Mouse (Mus musculus) fat pad, adult 2 months (tissue): ENCODE measurements at regions not wholly inside any gene's neighbourhood (a gene's known extent, or its start where the extent isn't known, plus 50 kb on each side); places are given as distances from the start of the nearest gene placed in this dataset.

Source experiments
- DNase-seq: peaks from one replicate; pipeline ENCODE4 v3.0.0-alpha.2; 2011; ENCODE audit warnings: low read depth, low spot score; ENCODE audit errors: extremely low read depth

DNA sequence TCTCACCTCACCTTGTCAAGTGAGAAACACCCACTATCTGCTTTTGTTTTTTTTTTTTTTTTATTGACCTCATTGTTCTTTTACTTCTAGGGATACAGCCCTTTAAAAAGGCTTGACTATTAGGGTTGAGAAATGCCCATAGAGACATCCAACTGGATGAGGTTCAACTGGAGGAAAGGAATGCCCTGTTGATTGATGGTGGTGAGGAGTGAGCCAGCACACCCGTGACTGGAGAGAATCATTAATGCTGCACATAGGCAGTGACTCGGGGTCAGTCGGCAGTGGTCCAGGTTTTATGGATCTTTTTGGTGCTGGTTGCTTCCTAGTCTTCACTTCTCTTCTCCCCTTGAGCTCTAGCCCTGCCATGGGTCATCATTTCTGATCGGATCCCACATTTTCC lies 82.9 kb upstream of the Cryz start:
- peak; percentile 16 for DNase-seq

DNA sequence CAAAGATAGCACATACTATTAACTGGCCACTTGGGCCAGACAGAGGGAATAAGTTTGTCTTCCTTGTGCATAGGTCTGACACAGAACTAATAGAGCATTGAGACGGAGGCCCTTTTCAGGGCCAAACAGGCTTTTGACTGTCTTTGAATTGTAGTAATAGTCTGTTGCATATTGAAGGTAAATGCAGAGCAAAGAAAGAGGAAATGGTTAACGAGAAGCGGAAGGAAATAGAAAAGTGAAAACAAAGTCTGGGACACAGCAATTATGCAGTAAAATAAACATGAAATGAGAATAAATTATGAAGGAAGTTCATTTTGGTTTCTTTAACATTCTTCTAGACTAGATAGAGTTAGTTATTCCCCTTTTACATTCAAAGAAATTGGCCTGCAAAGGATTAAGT lies 86.4 kb upstream of the Cryz start:
- no peak for DNase-seq

DNA sequence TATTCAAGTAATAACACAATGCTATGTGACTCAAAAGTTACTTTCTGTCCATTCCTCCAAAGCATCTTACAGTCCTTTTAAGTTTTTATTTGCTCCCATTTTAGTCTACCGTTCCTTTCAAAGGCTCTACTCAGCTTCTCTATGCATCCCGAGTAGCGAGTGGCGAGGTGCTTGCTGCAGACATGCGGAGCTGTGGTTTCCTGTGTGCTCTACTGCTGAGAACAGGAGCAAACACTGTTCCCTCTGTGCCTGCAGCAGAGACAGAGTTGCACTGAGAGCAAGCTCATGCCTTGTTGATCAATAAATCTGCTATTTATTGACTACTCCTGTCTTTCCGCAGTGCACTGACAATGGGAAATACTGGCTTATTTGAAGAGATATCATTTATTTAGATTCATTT lies 87.1 kb upstream of the Cryz start:
- no peak for DNase-seq

DNA sequence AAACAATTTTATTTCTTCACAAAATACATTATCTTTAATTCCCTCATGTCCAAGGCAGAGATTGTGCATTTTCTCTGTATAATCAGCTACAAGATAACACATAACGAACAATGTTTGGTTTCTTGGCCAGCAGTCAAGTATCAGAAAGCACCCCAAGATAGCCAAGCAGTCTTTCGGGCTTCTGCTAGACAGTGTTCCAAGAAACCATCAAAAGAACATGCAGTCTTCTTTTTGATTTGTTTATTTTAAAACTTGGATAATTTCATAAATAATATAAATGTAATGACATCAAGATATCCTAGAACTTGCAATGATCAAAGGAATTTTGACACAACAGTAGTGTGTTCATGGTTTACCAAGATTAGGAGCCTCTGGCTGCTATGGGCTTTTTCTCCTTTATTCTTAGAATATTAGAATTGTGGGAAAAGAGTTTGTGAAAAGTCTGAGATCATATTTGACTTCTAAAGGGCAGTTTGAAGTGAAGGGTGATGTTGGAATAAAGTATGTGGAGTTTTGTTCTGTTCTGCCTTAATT lies 103.1 kb upstream of the Cryz start:
- DNase-seq = no peak

DNA sequence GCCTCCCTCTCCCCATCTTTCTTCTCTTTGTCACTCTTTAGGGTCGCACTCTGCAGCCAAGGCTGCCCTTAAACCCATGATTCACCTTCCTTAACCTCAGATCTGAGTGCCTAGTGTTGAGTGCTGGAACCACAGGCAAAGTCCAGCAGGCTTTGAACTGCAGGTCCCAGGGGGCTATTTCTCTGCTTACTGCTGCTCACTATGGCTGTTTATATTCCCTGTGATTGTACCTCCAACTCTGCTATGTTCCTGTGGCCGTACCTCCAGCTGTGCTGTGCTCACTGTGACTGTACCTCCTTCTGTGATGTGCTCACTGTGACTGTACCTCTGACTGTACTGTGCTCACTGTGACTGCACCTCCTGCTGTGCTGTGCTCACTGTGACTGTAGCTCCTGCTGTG lies 124.1 kb upstream of the Cryz start:
- no peak for DNase-seq

DNA sequence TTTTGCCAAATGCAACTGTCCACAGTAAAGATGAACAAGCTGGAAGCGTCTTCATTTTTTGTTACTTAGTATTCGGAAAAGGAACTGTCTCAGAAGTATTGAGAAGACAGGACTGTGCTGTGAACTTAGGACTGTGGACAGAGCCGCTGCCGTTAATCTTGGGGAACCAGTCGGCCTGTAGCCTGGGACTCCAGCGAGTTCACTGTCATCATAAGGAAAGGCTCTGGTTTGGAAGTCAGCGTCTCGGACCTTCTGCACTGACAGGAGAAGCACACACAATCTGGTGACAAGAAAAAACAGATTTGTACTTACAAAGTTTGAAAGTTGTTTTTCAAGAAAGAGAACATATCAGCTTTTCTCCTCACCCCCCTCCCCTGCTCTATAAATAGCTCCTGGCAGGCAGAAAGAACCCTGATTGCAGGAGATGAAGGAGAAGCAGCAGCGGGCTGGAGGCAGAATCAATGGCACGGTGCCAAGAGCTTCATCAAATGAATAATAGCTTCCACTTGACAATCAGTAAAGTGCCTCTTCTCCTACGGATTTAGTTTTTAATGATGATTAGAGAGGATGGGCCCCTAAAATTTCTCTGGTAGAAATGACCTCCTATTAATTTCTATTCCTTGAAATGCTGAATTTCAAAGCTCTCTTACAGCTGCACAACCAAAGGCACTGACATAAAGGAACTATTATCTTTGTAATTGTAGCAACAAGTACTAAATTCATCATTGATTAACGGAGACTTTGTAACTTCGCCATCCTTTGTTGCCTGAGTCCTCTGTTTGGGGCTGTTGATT lies 128.7 kb upstream of the Cryz start:
- DNase-seq = no peak

DNA sequence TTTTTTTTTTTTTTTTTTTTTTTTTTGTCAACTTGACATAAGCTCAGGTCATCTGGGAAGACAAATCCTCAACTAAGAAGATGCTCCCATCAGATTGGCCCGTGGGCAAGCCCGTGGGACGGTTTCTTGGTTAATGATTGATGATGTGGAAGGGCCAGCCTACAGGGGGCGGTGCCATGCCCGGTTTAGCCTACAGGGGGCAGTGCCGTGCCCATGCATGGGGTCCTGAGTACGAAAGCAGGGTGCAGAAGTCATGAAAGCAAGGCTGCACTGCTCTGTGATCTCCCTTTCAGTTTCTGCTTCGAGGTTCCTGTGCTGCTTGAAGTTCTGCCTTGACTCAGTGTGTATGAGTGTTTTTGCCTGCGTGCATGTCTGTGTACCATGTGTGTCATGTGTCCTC lies 127.7 kb upstream of the Lhx8 start:
- DNase-seq = no peak

DNA sequence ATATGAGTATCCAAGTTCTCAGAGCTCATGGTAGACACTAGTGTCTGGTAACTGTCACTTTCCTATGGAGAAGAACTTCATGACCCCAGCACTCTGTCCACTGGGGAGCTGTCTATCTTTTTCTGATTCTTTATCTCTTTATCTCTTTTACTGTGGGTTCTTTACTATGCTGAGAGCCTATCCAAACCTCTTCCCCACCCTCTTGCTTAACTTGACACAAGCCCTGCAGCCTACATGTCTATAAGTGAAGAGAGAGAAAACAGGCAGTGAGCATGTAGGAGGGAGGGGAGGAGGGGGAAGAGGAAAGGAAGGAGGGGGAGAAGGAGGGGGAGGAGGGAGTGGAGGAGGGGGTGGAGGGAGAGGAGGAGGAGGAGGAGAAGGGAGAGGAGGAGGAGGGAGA lies 122.6 kb upstream of the Lhx8 start:
- DNase-seq = no peak

DNA sequence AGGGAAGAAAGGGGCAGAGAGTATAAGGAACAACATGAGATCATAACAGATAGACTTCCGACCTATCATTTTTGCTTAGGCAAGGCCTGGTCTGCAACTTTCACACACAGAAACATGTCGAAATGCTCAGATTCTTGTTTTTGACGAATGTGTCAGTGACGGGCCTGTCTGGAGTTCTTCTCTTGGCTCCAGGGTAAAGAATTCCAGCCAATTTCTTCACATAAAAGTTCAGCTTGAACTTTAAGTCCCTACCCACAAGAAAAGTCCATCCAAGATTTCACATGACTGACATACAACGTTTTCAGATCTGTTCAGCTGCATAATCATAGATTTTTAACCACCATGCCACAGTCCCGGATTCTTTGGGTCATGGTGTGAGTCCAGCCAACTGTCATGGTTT lies 122.1 kb upstream of the Lhx8 start:
- peak; percentile 58 for DNase-seq

DNA sequence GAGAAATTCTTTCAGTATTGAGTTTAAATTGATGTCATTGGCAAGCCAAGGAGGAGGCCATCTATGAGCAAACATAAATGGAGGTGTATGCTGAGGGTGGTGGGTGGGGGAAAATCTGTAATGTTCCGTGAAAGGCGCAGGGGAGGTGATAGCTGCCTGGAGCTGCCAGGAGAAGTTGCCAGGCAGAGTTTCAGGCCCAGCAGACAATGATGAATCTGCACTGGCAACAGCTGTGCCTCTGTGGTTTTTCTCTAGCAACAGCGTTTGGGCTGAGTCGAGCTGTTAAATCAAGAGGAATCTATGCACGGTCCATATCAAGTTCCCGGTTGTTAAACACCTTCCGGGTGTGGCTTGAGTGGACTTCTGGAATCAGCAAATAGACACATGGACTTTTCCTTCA lies 120.7 kb upstream of the Lhx8 start:
- no peak for DNase-seq

DNA sequence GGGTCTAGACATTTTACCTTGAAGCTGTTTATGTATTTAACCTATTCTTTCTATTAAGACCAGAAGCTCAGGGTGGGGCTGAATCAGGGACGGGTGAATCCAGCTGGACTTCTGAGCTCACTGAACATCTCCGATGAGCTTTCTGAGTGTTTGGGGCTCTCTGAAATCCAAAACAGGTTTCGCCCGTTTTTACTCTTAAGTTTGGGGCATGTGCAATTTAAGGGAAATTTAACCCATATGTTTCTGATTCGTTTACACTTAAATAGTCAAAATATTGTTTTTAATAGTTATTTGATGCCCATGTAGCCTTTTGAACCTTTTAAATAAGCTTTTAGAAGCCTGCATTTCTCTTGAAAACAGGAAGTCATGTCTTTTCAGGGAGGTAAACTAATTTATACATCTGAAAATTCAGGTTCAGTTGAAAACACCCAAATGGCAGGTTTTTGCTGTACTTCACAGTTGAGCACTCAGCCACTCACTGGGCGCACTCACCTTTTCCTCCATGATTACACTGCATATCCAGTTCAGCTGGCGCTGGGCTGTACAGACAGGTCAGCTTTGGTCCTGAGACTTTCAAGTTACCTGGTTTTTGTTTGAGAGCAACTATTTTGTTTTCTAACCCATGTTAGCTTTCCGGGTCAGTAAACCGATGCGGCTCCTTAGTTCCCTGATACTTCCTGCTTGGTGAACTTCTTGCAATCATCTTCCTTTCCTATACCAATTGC lies 113.1 kb upstream of the Lhx8 start:
- no peak for DNase-seq

DNA sequence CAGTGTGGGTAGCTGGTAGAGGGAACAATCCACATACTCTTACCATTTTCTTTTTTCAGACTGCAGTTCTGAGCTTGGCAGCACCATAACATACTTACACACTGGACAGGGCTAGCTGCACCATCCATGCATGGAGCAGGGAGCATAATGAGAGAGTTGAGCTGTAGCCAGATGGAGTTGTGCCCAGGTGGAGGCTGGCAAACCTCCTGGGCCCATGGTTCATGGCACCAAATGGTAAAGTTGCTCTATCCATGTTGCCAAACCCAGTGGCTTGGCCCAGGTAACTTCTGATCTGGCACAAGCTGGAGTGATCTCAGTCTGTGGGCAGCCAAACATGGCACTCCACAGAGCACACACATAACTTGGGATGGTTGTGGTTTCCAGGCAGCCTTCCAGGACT lies 111.0 kb upstream of the Lhx8 start:
- peak; percentile 21 for DNase-seq

DNA sequence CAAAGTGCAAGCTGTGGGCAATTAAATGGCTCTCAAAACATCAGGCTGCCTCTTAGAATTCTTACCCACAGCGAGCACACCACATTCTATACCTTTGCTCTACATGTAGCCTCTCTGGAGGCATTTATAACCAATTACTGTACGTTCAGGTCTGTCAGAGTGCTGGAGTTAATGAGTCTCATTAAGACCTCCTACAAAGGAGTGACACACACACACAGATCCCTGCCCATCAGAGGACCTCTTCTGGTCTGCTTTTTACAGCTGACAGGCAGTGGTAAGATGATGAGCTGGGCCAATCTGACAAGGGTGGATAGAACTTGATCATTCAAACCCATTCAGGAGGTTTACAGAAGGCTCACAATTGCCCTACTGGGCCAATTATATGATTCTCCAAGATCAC lies 110.4 kb upstream of the Lhx8 start:
- DNase-seq = no peak

DNA sequence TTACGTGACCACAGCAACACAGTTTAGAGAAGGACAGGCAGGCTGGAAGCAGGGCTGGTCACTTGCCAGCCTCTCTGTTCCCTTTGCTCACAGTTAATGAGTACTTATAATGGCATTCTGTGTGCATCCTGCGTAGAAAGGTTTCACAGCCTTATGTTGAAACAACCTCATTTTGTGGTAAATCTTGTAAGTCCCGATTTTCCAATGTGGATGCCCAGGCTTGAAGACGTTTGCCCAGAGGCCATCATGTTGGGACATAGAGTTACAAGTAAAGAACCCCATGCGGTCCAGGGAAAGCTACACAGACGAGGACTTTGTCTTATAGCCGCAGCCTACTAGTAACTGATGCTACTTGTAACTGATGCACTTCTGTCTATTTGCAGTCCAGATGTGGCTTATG lies 100.4 kb upstream of the Lhx8 start:
- peak; percentile 57 for DNase-seq

DNA sequence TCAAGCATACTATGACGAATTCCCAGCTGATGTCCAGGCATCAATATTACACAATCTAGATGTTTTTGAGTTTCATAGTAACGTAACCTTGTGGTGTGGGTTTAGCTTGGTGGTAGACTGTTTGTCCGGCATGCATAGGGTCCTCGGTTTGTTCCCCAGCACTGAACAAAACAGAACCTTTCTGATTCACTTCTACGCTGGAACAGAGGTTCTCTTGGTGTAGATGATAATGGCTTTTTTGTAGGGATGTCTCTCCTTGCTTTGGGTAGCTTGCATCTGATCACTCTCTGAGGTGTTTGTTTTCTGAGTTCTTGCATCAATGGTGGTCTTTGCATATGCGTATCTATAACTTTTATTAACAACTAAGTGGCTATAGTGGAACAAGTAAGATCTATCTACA lies 99.2 kb upstream of the Lhx8 start:
- no peak for DNase-seq

DNA sequence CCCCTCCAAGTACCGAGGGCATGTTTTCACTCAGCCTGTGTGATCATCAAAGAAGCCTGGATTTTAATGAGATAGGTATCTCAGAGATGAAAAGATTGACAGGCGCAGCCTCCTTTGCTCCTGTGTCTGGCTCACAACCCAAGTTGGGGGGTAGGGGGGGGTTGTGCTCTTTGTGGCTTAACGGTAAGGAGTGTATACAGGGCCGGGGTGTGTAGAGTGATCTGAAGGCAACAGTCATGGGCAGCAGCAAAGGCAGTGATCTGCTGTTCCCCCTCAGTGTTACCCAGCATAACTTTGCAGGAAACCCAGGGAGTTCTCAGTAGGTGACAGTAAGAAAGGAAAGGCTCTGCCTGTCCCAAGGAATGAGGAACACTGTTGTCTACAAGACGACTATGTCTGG lies 94.1 kb upstream of the Lhx8 start:
- DNase-seq = no peak

DNA sequence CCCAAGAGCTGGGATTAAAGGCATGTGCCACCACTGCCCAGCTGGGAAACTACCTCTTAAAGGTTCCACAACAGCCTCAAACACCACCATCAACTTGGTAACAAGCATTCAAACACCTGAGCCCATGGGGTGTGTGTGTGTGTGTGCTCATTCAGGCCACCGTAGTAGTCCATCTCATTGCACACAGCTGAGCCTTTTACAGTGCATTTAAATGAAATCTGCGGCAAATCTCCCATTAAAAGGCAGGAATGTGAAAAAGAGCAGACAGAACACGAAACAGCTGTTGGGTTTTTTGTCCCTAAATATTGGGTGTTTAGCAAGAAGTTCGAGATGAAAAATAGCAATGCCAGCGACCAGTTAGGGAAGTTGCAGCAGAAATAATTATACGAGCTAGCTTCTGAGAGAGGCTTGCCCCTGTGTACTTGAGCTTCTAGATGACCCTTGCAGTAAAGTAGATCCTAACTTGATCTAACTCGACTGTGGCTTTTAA lies 91.0 kb upstream of the Lhx8 start:
- DNase-seq = no peak

DNA sequence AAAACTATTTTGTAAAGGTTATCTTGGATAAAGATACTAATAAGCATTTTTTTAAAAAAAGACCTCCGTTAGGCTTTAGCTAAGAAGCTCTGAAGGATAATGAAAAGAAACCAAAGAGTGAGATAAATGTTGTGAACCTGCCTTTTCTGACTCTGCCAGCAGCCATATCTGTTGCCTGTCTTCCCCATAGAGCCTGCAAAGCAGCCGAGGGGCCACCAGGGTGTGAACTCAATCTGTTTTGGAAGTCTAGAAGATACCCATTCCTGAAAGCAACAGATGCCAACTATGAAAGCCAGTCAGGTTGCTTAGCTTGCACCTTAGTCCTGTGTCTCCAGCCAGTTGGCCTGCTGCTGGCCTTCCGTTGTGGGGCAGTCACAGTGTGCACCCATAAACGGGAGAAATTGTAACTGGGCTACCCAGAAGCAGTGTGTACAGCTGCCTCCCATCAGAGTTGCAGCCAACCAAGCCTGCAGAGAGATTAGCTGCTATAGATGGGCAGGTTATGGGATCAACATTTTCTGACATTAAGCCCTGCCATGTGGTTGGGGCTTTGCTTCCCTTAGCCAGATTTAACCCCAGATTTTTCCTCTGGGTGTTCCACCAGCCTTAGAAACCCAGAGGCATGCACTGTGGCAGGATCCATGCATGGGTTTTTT lies 87.8 kb upstream of the Lhx8 start:
- no peak for DNase-seq

DNA sequence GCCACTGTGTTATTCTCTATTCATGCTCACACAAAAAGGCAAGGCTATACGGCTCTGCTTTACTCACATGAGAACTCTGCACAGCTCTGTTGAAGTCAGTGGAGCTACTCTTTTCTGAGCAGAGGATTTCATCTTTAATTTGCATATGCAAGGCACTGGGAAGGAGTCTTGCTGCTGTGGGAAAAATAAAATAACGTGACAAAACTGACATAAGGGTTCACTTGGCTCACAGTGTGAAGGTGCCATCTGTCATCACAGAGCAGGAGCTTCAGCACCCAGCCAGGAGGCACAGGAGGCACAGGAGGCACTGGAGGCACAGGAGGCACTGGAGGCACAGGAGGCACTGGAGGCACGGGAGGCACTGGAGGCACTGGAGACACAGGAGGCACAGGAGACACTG lies 83.9 kb upstream of the Lhx8 start:
- DNase-seq = no peak

DNA sequence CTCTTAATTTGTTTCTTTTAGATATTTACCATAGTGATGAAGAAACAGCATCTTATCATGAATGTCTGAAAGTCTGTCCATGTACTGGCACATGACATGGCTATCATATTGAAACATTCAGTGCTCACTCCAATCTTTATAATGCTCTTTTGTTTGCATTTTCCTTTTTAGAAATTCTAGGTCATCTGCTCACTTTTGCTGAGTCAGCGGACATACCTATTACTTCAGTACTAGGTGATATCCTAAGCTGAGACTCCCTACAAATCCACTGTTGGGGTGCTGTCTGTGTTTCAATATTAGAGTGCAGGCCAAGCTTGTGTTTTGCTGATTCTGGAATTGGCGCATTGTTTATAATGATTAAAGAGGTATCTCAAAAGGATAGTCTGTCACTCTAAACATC lies 79.8 kb upstream of the Lhx8 start:
- no peak for DNase-seq

DNA sequence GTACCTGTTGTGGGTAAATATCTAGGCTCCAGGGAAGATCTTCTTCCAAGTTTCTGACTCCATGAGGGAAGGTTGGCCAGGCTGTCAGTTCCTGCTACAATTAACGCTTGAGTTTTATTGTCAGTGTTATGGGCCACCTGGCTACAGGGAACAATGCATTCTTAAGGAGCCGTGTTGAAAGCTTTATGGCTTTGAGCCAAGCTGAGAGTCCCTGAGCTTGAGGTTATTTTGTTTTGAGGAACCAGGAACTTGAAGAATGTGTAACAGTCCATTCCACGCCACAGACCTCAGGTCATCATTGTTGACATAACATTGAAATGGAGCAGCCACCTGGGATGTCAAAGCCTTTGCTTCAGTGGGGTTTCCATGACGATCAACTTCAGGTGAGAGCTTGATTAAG lies 71.6 kb upstream of the Lhx8 start:
- DNase-seq = peak; percentile 83

DNA sequence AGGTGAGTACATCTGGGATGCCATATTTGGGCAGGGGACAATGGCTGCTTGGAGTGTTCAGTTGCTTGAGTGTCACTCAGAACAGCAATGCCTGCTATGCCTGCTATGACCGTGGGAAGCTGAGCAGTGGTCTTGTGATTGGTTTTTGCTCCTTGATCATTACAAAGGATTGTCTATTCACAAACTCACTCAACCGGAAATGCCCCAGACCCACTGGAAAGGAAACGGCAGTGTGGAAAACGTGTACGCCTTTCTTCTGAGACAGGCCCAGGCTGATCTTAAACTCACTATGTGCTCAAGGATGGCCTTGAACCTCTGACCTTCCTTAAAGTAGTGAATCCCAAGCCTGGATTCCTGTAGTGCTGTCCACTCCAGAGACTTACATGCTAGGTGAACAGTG lies 63.2 kb upstream of the Lhx8 start:
- DNase-seq = no peak
